Mouse (Mus musculus) heart, embryonic 16.5 days (tissue): ENCODE data around the gene Atp2a2. TPM values are rescaled to one million over a fixed set of nuclear protein-coding genes. Genes with fewer than 3 reads are reported as not detected.

Experiments used
- ATAC-seq: fragments of 200-750 bp; cut with Nextera tagmentation; replicated peaks from 2 replicates; pipeline ENCODE4 v1.8.0; 2017; ENCODE audit warnings: moderate number of reproducible peaks; ENCODE audit not compliant: insufficient read depth, low FRiP score; ENCODE audit errors: extremely low read depth
- H3K27ac ChIP-seq: fragments of 300-500 bp; sonication (generic); 2 replicates; pipeline ENCODE4 v1.5.1; 2014; ENCODE audit warnings: mild to moderate bottlenecking, low read length, control low read depth, moderate library complexity
- H3K27me3 ChIP-seq: fragments of 300-500 bp; sonication (generic); 2 replicates; pipeline ENCODE4 v1.6.1; 2014; ENCODE audit warnings: low read length, mixed read lengths; ENCODE audit not compliant: control insufficient read depth, insufficient read depth
- H3K36me3 ChIP-seq: fragments of 300-500 bp; sonication (generic); 2 replicates; pipeline ENCODE4 v1.6.1; 2014; ENCODE audit not compliant: control insufficient read depth, insufficient read depth
- H3K4me1 ChIP-seq: fragments of 300-500 bp; sonication (generic); 2 replicates; pipeline ENCODE4 v1.6.1; 2014; ENCODE audit warnings: low read length, mixed read lengths; ENCODE audit not compliant: control insufficient read depth, insufficient read depth
- H3K4me2 ChIP-seq: fragments of 300-500 bp; sonication (generic); 2 replicates; pipeline ENCODE4 v1.6.1; 2014; ENCODE audit warnings: low read depth, mild to moderate bottlenecking, control low read depth, low read length
- H3K4me3 ChIP-seq: fragments of 300-500 bp; sonication (generic); 2 replicates; pipeline ENCODE4 v1.5.1; 2014; ENCODE audit warnings: mild to moderate bottlenecking, control low read depth, low read length
- H3K9ac ChIP-seq: fragments of 300-500 bp; sonication (generic); 2 replicates; pipeline ENCODE4 v1.6.1; 2014; ENCODE audit warnings: low read length, control low read depth
- H3K9me3 ChIP-seq: fragments of 300-500 bp; sonication (generic); replicated peaks from 2 replicates; pipeline ENCODE4 v1.6.1; 2016; ENCODE audit warnings: low read length; ENCODE audit not compliant: control insufficient read depth
- WGBS: fragments of 180-500 bp; shearing (Covaris S2); extraction: QIAGEN DNeasy Blood & Tissue Kit; methylation state at CpG from one replicate; pipeline ENCODE4 v1.1.7; 2014; 5-methylcytosine and 5-hydroxymethylcytosine counted together
- polyA plus RNA-seq: library from polyadenylated mRNA; unstranded; fragments of >200 nt; fragmentation: Nextera tagmentation; extraction: Ambion mirVana; gene quantifications from 2 replicates; pipeline ENCODE4 v1.2.1, GENCODE M21; 2015

The Atp2a2 gene
- polyA plus RNA-seq, 1 experiment from 2014 or later, result 306 TPM

- ATAC-seq, result no peak
- peaks cover 54% of the 10 kb centered on the region for H3K36me3 ChIP-seq
Measured at GRCm38 (mm10) chr5:122405537-122405936, 96.5 kb downstream of the Atp2a2 start.

More at GRCm38 (mm10) chr5:122405537-122405936, 96.5 kb downstream of the Atp2a2 start:
- H3K9me3 ChIP-seq, result no peaks in the 10 kb centered on the region
- H3K4me1 ChIP-seq, result peaks cover 19% of the 10 kb centered on the region
- H3K4me2 ChIP-seq, result no peak overlapping the region
- WGBS, result 93% methylated on average over 10 of the region's 10 CpGs
- no peaks in the 10 kb centered on the region for H3K27me3 ChIP-seq
- H3K9ac ChIP-seq, result no peak overlapping the region
- no peak overlapping the region for H3K4me3 ChIP-seq
- H3K27ac ChIP-seq, result no peak overlapping the region

Other genes starting within 250 kb of the Atp2a2 start
- 2.9 and 3.2 TPM in 2 replicates for gene Tctn1, start 237.8 kb downstream of the Atp2a2 start, polyA plus RNA-seq
- gene Pptc7, start 217.9 kb downstream of the Atp2a2 start, polyA plus RNA-seq, result 15.0 and 15.5 TPM in 2 replicates
- gene Rad9b, start 148.0 kb downstream of the Atp2a2 start, polyA plus RNA-seq, result 8.1 and 11.0 TPM in 2 replicates
- 198 and 200 TPM in 2 replicates for gene Vps29, start 147.9 kb downstream of the Atp2a2 start, polyA plus RNA-seq
- gene Gpn3, start 130.3 kb downstream of the Atp2a2 start, polyA plus RNA-seq, result 51.3 and 68.6 TPM in 2 replicates
- 50.7 and 51.7 TPM in 2 replicates for gene Fam216a, start 129.9 kb downstream of the Atp2a2 start, polyA plus RNA-seq
- gene Arpc3, start 110.3 kb downstream of the Atp2a2 start, polyA plus RNA-seq, result 97.0 and 118 TPM in 2 replicates
- gene Anapc7, start 80.5 kb downstream of the Atp2a2 start, polyA plus RNA-seq, result 39.4 and 40.2 TPM in 2 replicates
- gene Ift81, start 112.3 kb upstream of the Atp2a2 start, polyA plus RNA-seq, result 30.6 and 33.1 TPM in 2 replicates
- gene P2rx7, start 141.7 kb upstream of the Atp2a2 start, polyA plus RNA-seq, result 2.0 and 2.7 TPM in 2 replicates
- gene P2rx4, start 205.3 kb upstream of the Atp2a2 start, polyA plus RNA-seq, result 21.2 and 21.7 TPM in 2 replicates